Mouse (Mus musculus): ENCODE measurements around the gene Mrpl34. TPM values are rescaled to one million over a fixed set of nuclear protein-coding genes. Genes with fewer than 3 reads are reported as not detected.

The Mrpl34 gene
- polyA plus RNA-seq, 1 experiment = 94.8 TPM

DNA sequence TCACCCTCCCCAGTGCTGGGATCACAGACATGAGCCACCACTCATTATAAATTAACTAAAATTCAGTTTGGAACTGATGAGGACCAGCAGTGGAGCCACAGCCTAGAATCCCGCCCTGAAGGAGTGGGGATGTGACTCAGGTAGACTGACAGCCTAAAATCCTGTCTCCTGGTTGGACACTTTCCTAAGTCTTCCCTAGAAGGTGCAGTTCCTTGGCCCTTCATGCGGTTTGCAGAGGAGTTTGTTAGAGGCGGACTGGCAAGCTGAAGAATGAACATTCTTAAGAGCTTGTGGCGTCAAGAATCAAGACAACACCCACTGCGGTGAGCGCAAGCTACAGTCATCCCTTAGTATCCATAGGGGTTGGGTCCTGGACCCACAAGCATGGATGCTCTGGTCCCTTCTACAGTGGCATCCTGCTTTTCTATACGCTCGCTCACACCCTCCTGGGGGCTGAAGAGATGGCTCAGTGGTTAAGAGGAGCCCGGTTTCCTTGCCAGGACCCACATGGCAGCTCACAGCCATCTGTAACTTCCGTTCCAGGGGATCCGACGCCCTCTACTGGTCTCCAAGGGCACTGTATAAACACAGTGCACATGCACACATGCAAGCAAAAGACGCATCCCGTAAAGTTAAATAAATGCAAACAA lies 12.6 kb downstream of the Mrpl34 start:
- TF ChIP-seq POLR2A (IDR thresholded peaks at IDR 0.05; ENCODE audit: borderline replicate concordance, extremely low read depth, insufficient read depth, insufficient read length, poor library complexity, severe bottlenecking) (no peak), CTCF (IDR thresholded peaks at IDR 0.05; ENCODE audit: borderline replicate concordance, extremely low read depth, insufficient read depth, insufficient read length) (peak; percentile 58)
- peak; percentile 67 for DNase-seq (ENCODE audit: low read depth)

DNA sequence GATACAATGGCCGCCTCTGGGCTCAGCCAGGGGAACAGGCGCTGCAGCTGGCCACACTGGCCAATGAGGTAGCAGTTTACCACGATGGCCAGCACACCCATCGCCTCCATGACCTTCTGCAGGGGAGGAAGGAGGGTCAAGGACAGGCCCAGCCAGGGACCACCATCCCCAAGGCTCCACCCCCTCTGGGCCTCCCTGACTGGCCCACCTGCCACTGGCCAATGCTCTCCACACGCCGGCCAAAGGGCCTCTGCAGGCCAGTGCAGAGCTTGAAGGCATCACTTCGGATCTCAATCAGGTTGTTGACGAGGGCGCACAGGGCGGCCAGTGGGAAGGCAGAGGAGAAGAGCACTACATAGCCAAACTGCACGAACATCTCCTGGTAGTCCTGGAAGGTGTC lies 14.2 kb downstream of the Mrpl34 start:
- TF ChIP-seq POLR2A (IDR thresholded peaks at IDR 0.05; ENCODE audit: borderline replicate concordance, extremely low read depth, insufficient read depth, insufficient read length, poor library complexity, severe bottlenecking) (no peak), CTCF (IDR thresholded peaks at IDR 0.05; ENCODE audit: borderline replicate concordance, extremely low read depth, insufficient read depth, insufficient read length) (no peak)
- no peak for DNase-seq (ENCODE audit: low read depth)

DNA sequence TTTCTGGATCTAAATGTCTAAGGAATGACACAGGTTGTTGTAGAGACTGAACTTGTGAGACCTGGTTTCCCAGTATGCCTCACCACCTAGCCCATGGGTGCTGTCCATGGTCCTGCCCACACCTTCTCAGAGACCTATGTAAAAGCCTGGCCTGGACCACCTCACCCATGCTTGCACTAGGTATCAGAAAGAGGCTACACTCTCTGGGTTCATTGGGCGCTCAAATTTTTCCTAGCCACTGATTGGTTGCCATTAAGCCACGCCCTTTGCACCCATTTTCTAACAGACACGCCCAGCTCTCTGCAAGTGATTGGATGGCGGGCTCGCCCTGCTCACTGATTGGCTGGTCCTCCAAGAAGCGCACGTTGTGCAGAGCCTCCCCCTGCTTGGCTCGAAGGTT lies 19.2 kb downstream of the Mrpl34 start:
- peak; percentile 52 for DNase-seq (ENCODE audit: low read depth)
- TF ChIP-seq POLR2A (IDR thresholded peaks at IDR 0.05; ENCODE audit: borderline replicate concordance, extremely low read depth, insufficient read depth, insufficient read length, poor library complexity, severe bottlenecking) = no peak
- TF ChIP-seq CTCF (IDR thresholded peaks at IDR 0.05; ENCODE audit: borderline replicate concordance, extremely low read depth, insufficient read depth, insufficient read length) = no peak

DNA sequence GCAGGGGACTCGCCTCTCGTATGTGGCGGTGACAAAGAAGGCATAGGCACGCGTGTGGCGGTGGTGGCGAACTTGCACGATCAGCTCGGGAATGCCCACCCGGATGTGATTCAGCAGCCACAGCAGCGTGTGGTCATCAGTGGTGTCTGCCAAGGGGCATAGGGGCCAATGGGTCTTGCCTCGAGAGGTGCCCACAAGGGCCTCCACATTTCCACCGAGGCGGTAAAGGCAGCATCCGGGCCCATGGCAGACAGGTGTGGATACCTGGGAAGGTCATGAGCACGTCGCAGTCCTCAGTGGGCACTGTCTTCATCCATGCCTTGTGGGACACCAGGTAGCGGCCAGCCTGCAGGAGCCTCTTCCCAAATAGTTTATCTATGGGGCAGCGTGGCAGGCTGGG lies 20.0 kb downstream of the Mrpl34 start:
- DNase-seq (ENCODE audit: low read depth) = no peak

DNA sequence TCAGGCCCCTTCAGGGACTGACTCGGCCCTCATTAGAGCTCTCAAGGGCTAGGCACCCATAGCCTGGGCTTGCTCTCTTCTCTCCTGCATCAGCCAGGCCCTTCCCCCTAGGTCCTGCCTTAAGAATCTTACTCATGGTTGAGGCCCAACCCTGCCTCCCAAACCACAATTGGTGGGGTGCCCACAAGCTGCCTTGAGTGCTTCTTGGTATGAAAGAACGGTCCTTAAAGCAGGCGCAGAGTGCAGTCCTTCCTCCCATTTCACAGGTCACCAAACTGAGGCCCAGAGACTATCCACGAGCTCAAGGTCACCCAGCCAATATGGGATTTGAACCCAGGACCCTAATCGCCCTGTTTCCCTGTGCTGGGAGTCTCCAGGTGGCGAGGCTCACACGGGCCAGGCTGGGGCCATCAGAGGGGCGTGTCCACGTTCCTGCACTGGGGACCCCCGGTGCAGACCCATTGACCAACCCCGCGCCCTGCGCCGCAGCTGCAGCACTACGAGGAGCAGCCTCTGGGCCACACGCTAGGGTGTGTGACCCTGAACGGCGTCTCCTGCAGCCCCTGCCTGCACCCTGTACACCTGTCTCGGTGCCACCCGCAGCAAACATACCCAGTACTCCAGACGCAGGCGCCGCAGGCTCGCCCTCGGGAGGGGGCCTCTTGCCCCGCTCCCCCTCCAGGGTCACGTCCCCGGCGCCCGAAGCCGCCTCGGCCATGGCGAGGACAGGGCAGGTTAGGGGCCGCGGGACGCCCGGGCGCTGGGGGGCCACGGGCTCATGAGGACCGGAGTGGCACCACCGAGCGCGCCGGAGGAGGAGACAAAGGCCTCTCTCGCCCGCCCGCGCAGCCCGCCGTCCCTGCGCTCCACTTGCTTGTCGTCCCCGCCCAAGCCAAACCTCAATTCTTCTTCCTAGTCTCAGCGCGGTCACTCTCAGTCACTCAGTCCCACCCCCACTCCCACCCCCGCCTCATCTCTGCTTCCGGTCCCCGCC lies 20.7 kb downstream of the Mrpl34 start, which contains the start of gene Ano8:
TSS of gene Ano8 (minus strand) at position 822 of the 994 bp plus-strand sequence.
- DNase-seq (ENCODE audit: low read depth) = peak; percentile 97
- TF ChIP-seq CTCF (IDR thresholded peaks at IDR 0.05; ENCODE audit: borderline replicate concordance, extremely low read depth, insufficient read depth, insufficient read length) (no peak), POLR2A (IDR thresholded peaks at IDR 0.05; ENCODE audit: borderline replicate concordance, extremely low read depth, insufficient read depth, insufficient read length, poor library complexity, severe bottlenecking) (peak; percentile 77)

More for the DNA sequence above, 20.0 kb downstream of the Mrpl34 start:
- TF ChIP-seq POLR2A (IDR thresholded peaks at IDR 0.05; ENCODE audit: borderline replicate concordance, extremely low read depth, insufficient read depth, insufficient read length, poor library complexity, severe bottlenecking) (no peak), CTCF (IDR thresholded peaks at IDR 0.05; ENCODE audit: borderline replicate concordance, extremely low read depth, insufficient read depth, insufficient read length) (no peak)

DNA sequence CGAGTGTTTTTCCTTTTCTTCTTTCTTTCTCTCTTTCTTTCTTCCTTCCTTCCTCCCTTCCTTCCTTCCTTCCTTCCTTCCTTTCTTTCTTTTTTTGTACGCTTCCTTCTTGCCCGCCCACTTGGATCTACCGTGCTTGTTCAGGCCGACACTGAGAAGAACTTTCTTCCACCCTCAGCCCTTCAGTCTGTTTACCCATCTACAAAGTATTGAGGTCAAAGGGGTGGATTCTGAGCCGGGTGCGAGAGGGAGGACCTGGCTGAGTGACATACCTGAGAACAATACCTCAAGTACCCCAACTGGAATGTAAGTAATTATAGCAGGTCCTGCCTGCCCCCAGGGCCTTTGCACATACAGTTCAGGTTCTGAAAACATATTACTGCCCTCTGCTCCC lies 21.4 kb downstream of the Mrpl34 start:
- TF ChIP-seq POLR2A (IDR thresholded peaks at IDR 0.05; ENCODE audit: borderline replicate concordance, extremely low read depth, insufficient read depth, insufficient read length, poor library complexity, severe bottlenecking) (no peak), CTCF (IDR thresholded peaks at IDR 0.05; ENCODE audit: borderline replicate concordance, extremely low read depth, insufficient read depth, insufficient read length) (no peak)
- no peak for DNase-seq (ENCODE audit: low read depth)

DNA sequence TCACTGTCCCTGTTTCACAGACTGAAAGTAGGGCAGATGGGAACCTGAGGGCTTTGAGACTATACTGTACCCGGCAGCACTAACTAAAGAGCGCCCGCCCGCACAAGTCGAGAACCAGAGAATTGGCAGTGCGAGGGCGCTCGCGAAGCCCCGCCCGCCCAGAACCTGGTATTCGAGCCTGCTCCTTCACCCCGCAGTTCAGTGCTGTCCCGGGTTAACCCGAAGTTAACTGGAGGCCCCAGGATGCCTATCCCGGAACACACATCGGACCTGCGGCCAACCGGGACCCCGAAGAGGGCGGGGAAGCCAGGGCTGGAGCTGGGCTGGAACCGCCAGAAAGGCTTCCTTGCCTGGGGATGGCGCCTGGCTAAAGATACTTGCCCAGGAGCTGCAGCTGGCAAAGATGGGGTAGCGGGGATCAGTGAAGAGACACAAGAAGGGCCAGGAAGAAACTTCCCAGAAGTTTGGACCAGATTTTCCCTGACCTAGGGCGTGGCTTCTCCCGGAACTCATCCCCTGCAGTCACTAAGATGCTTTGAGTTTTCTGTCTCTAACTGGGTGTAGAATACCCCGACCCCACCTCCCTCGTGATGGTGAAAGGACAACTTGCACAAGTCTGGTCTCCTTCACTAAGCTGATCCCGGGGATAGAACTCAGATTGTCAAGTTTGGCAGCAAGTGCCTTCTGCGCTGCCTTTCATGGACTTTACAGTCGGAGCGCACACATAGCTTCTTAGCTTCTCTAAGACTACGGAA lies 23.1 kb downstream of the Mrpl34 start, which contains the start of gene Gtpbp3:
TSS of gene Gtpbp3 (plus strand) at position 413 of the 755 bp plus-strand sequence.
- DNase-seq (ENCODE audit: low read depth) = peak; percentile 89
- no peak for TF ChIP-seq CTCF (IDR thresholded peaks at IDR 0.05; ENCODE audit: borderline replicate concordance, extremely low read depth, insufficient read depth, insufficient read length)
- TF ChIP-seq POLR2A (IDR thresholded peaks at IDR 0.05; ENCODE audit: borderline replicate concordance, extremely low read depth, insufficient read depth, insufficient read length, poor library complexity, severe bottlenecking) = no peak

DNA sequence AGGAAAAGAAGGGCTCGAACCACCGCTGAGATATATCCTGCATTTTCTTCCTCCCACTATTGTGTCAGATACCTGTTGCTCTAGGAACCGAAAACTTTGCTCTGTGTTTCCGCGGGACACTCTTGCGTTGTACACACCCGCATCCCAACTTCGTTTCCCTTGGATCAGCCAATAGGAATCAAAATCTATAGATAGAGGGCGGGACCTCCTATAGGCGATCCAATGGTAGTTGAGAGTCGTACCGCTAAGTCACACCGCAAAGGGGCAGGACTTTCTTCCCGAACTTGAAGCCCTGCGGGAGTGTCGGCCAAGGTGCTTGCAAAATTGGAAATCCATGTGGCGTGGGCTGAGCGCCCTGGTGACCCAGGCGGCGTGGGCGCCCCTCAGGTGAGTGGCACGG lies 23.7 kb downstream of the Mrpl34 start:
- DNase-seq (ENCODE audit: low read depth) = peak; percentile 98
- TF ChIP-seq POLR2A (IDR thresholded peaks at IDR 0.05; ENCODE audit: borderline replicate concordance, extremely low read depth, insufficient read depth, insufficient read length, poor library complexity, severe bottlenecking) (no peak), CTCF (IDR thresholded peaks at IDR 0.05; ENCODE audit: borderline replicate concordance, extremely low read depth, insufficient read depth, insufficient read length) (no peak)

DNA sequence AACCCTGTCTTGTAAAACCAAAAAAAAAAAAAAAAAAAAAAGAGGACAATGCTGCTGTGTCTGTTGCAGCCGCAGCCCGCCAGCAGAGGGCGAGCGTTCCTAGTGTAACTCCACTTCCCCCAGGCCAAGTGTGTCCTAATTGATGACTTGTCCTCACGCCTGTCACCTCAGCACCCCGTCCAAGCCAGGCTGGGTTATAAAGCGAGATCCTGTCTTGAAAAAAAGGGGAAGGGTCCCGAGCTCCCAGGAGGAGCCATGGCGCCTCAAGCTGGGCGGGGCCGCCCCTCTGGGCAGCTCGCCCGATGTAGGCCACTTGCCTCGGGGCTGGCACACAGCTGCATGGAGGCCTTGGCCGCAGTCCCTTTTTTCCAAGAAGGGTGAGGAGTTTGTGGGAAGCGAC lies 30.3 kb downstream of the Mrpl34 start:
- peak; percentile 88 for DNase-seq (ENCODE audit: low read depth)
- TF ChIP-seq CTCF (IDR thresholded peaks at IDR 0.05; ENCODE audit: borderline replicate concordance, extremely low read depth, insufficient read depth, insufficient read length) (peak; percentile 85), POLR2A (IDR thresholded peaks at IDR 0.05; ENCODE audit: borderline replicate concordance, extremely low read depth, insufficient read depth, insufficient read length, poor library complexity, severe bottlenecking) (no peak)

DNA sequence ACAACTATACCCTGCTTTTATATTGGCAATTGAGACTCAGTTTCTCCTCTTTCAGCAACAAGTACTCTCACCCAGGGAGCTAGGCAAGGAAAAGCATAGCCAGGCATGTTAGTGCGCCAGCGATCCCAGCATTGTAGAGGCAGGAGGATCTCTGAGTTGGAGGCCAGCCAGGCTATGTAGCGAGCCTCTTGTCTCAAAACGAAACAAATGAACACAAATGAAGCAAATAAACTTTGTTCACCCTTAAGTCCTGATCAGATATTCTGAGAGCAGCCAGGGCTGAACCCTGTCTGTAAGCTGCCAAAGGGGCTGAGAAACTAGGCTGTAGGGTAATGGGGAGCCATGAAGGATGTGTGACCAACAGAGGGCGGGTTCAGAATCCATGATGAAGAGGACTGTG lies 31.1 kb downstream of the Mrpl34 start:
- DNase-seq (ENCODE audit: low read depth) = no peak

DNA sequence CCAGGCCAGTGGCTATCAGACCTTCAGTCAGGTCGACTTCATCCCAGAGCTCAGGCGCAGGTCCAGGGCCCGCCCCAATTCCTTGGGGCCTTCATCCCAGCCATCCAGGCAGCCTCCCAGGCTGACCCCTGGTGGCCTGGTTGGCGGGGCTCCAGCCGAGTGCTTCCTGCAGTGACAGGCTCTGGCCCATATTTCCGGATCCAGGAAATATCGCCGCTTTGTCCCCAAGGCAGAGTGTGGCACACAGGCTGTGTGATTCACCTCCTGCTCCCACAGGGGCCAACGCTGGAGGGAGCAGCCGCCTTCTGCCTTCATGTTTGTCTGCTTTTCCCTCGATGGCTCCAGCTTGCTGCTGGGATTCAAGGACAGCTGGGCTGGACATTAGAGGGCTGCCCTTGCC lies 31.7 kb downstream of the Mrpl34 start:
- DNase-seq (ENCODE audit: low read depth) = no peak
- TF ChIP-seq POLR2A (IDR thresholded peaks at IDR 0.05; ENCODE audit: borderline replicate concordance, extremely low read depth, insufficient read depth, insufficient read length, poor library complexity, severe bottlenecking) (no peak), CTCF (IDR thresholded peaks at IDR 0.05; ENCODE audit: borderline replicate concordance, extremely low read depth, insufficient read depth, insufficient read length) (no peak)

More for the DNA sequence above, 31.1 kb downstream of the Mrpl34 start:
- TF ChIP-seq CTCF (IDR thresholded peaks at IDR 0.05; ENCODE audit: borderline replicate concordance, extremely low read depth, insufficient read depth, insufficient read length) = no peak
- TF ChIP-seq POLR2A (IDR thresholded peaks at IDR 0.05; ENCODE audit: borderline replicate concordance, extremely low read depth, insufficient read depth, insufficient read length, poor library complexity, severe bottlenecking) = no peak

Data from brain, embryonic 14.5 days (tissue).